Mouse (Mus musculus): ENCODE data around the gene Macf1. TPM values are rescaled to one million over a fixed set of nuclear protein-coding genes. Genes with fewer than 3 reads are reported as not detected.

Gene Macf1
- polyA plus RNA-seq, 1 experiment: 137 TPM

GRCm38 (mm10) chr4:123402244-123402643 is 281.9 kb downstream of the Macf1 start:
- Histone ChIP-seq H3K4me1 (ENCODE audit: control insufficient read depth, insufficient read depth, low read length) (peaks cover 3% of the 10 kb centered on the region), H3K27ac (ENCODE audit: insufficient read depth, low read length) (no peak overlapping the region), H3K4me3 (ENCODE audit: insufficient read depth, low read length) (no peak overlapping the region)
- TF ChIP-seq POLR2A (IDR thresholded peaks at IDR 0.05; ENCODE audit: extremely low read depth, insufficient read depth, low read length) (no peak), CTCF (IDR thresholded peaks at IDR 0.05; ENCODE audit: extremely low read depth, insufficient read depth, low read length) (no peak)

DNA sequence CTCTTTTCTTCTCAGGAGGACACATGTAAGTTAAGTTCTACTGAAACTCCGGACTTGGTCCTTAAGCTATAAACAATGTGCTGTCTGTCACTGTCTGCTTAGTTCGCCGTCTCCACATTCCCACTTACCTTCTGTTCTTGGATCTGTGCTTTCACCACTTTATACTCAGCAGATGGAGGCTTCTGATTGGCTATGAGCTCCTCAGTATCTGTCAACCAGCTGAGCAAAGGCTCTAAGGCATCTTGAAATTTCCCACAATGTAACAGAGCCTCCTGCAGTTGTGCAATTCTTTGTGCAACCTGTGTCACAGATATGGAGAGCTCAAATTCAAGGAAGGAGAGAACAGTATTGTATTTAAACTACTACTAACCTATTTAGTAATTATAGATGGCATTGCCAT is 282.9 kb downstream of the Macf1 start:
- Histone ChIP-seq H3K4me3 (ENCODE audit: insufficient read depth, low read length) (no peak overlapping the region), H3K4me1 (ENCODE audit: control insufficient read depth, insufficient read depth, low read length) (peaks cover 3% of the 10 kb centered on the region), H3K27ac (ENCODE audit: insufficient read depth, low read length) (no peak overlapping the region)
- no peak for TF ChIP-seq POLR2A (IDR thresholded peaks at IDR 0.05; ENCODE audit: extremely low read depth, insufficient read depth, low read length)
- no peak for TF ChIP-seq CTCF (IDR thresholded peaks at IDR 0.05; ENCODE audit: extremely low read depth, insufficient read depth, low read length)

- TF ChIP-seq POLR2A (IDR thresholded peaks at IDR 0.05; ENCODE audit: extremely low read depth, insufficient read depth, low read length) (no peak), CTCF (IDR thresholded peaks at IDR 0.05; ENCODE audit: extremely low read depth, insufficient read depth, low read length) (no peak)
- H3K4me1 ChIP-seq (ENCODE audit: control insufficient read depth, insufficient read depth, low read length): peaks cover 3% of the 10 kb centered on the region; the same call in 1 of the 2 replicates
- no peak overlapping the region for H3K4me3 ChIP-seq (ENCODE audit: insufficient read depth, low read length)
- no peak overlapping the region for H3K27ac ChIP-seq (ENCODE audit: insufficient read depth, low read length)
Observed at GRCm38 (mm10) chr4:123397643-123398434, 286.3 kb downstream of the Macf1 start.

GRCm38 (mm10) chr4:123397049-123397448 is 287.1 kb downstream of the Macf1 start:
- Histone ChIP-seq H3K27ac (ENCODE audit: insufficient read depth, low read length) (no peak overlapping the region), H3K4me1 (ENCODE audit: control insufficient read depth, insufficient read depth, low read length) (peaks cover 3% of the 10 kb centered on the region; the same call in 1 of the 2 replicates), H3K4me3 (ENCODE audit: insufficient read depth, low read length) (no peak overlapping the region)
- no peak for TF ChIP-seq POLR2A (IDR thresholded peaks at IDR 0.05; ENCODE audit: extremely low read depth, insufficient read depth, low read length)
- TF ChIP-seq CTCF (IDR thresholded peaks at IDR 0.05; ENCODE audit: extremely low read depth, insufficient read depth, low read length): no peak

DNA sequence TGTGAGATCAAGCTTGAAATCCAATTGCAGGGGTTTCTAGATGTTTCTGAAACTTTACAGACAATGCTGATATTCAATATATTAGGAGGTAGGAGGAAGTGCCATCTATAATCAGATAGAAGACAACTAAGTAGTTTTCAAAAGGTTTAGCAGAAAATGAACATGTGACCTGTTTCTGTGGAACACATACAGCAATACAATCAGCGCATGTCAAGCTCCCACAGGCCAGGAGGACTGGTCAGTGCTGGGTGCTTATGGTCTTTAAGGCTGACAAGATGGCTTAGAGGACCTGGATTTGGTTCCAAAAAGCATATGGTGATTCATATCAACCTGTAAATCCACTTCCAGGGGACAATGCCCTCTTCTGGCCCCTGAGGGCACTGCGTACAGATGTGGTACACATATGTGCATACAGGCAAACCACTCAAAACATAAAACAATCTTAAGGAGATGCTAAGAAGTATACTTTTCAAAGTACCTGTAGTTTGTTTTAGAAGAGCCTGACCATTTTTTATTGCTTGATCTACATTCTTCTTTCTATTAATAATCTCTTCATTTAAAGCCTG is 288.6 kb downstream of the Macf1 start:
- H3K4me1 ChIP-seq (ENCODE audit: control insufficient read depth, insufficient read depth, low read length): 0 out of 2 replicates have a peak, but pooled peaks cover under 1% of the 10 kb centered on the region
- no peak overlapping the region for H3K27ac ChIP-seq (ENCODE audit: insufficient read depth, low read length)
- no peak for TF ChIP-seq POLR2A (IDR thresholded peaks at IDR 0.05; ENCODE audit: extremely low read depth, insufficient read depth, low read length)
- TF ChIP-seq CTCF (IDR thresholded peaks at IDR 0.05; ENCODE audit: extremely low read depth, insufficient read depth, low read length): no peak
- no peak overlapping the region for H3K4me3 ChIP-seq (ENCODE audit: insufficient read depth, low read length)

- no peak for TF ChIP-seq POLR2A (IDR thresholded peaks at IDR 0.05; ENCODE audit: extremely low read depth, insufficient read depth, low read length)
- TF ChIP-seq CTCF (IDR thresholded peaks at IDR 0.05; ENCODE audit: extremely low read depth, insufficient read depth, low read length): no peak
- Histone ChIP-seq H3K4me1 (ENCODE audit: control insufficient read depth, insufficient read depth, low read length) (no peaks in the 10 kb centered on the region), H3K4me3 (ENCODE audit: insufficient read depth, low read length) (no peak overlapping the region), H3K27ac (ENCODE audit: insufficient read depth, low read length) (no peak overlapping the region)
Observed at GRCm38 (mm10) chr4:123394878-123395277, 289.3 kb downstream of the Macf1 start.

GRCm38 (mm10) chr4:123394269-123394668 is 289.9 kb downstream of the Macf1 start:
- Histone ChIP-seq H3K4me3 (ENCODE audit: insufficient read depth, low read length) (no peak overlapping the region), H3K4me1 (ENCODE audit: control insufficient read depth, insufficient read depth, low read length) (no peaks in the 10 kb centered on the region), H3K27ac (ENCODE audit: insufficient read depth, low read length) (no peak overlapping the region)
- TF ChIP-seq POLR2A (IDR thresholded peaks at IDR 0.05; ENCODE audit: extremely low read depth, insufficient read depth, low read length): no peak
- no peak for TF ChIP-seq CTCF (IDR thresholded peaks at IDR 0.05; ENCODE audit: extremely low read depth, insufficient read depth, low read length)

GRCm38 (mm10) chr4:123393004-123393403 is 291.2 kb downstream of the Macf1 start:
- no peak for TF ChIP-seq CTCF (IDR thresholded peaks at IDR 0.05; ENCODE audit: extremely low read depth, insufficient read depth, low read length)
- TF ChIP-seq POLR2A (IDR thresholded peaks at IDR 0.05; ENCODE audit: extremely low read depth, insufficient read depth, low read length): no peak
- no peak overlapping the region for H3K27ac ChIP-seq (ENCODE audit: insufficient read depth, low read length)
- H3K4me3 ChIP-seq (ENCODE audit: insufficient read depth, low read length): no peak overlapping the region
- no peaks in the 10 kb centered on the region for H3K4me1 ChIP-seq (ENCODE audit: control insufficient read depth, insufficient read depth, low read length)

- H3K4me3 ChIP-seq (ENCODE audit: insufficient read depth, low read length): no peak overlapping the region
- H3K27ac ChIP-seq (ENCODE audit: insufficient read depth, low read length): no peak overlapping the region
- no peaks in the 10 kb centered on the region for H3K4me1 ChIP-seq (ENCODE audit: control insufficient read depth, insufficient read depth, low read length)
- peak; percentile 36; the same call in 1 of the 2 replicates for TF ChIP-seq CTCF (IDR thresholded peaks at IDR 0.05; ENCODE audit: extremely low read depth, insufficient read depth, low read length)
- TF ChIP-seq POLR2A (IDR thresholded peaks at IDR 0.05; ENCODE audit: extremely low read depth, insufficient read depth, low read length): no peak
Observed at GRCm38 (mm10) chr4:123392187-123392586, 292.0 kb downstream of the Macf1 start.

DNA sequence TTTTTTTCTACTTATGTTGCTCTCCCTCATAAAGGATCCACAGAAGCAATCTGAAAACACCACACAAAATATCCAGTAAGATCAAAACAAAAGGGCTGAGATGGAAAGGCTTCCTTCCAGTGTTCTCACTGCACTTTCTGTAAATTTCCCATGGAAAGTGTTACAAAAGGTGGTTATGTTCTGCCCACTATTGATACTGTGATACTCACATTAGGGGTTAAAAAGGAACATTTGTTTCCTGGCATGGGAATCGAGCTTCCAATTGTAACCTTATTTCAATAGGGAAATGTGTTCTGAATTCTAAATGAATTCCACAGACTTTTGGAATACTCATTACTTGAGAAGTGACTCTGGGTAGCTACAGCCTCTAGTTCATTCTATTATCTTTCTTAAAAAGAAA is 299.1 kb downstream of the Macf1 start:
- TF ChIP-seq POLR2A (IDR thresholded peaks at IDR 0.05; ENCODE audit: extremely low read depth, insufficient read depth, low read length) (no peak), CTCF (IDR thresholded peaks at IDR 0.05; ENCODE audit: extremely low read depth, insufficient read depth, low read length) (no peak)
- Histone ChIP-seq H3K4me3 (ENCODE audit: insufficient read depth, low read length) (no peak overlapping the region), H3K27ac (ENCODE audit: insufficient read depth, low read length) (no peak overlapping the region), H3K4me1 (ENCODE audit: control insufficient read depth, insufficient read depth, low read length) (no peaks in the 10 kb centered on the region)
